Mouse (Mus musculus) thymus, postnatal 14 days (tissue): ENCODE measurements around the gene AI464131.

Source experiments
- DNase-seq: peaks from one replicate; pipeline ENCODE4 v3.0.0; 2021

The AI464131 gene

DNA sequence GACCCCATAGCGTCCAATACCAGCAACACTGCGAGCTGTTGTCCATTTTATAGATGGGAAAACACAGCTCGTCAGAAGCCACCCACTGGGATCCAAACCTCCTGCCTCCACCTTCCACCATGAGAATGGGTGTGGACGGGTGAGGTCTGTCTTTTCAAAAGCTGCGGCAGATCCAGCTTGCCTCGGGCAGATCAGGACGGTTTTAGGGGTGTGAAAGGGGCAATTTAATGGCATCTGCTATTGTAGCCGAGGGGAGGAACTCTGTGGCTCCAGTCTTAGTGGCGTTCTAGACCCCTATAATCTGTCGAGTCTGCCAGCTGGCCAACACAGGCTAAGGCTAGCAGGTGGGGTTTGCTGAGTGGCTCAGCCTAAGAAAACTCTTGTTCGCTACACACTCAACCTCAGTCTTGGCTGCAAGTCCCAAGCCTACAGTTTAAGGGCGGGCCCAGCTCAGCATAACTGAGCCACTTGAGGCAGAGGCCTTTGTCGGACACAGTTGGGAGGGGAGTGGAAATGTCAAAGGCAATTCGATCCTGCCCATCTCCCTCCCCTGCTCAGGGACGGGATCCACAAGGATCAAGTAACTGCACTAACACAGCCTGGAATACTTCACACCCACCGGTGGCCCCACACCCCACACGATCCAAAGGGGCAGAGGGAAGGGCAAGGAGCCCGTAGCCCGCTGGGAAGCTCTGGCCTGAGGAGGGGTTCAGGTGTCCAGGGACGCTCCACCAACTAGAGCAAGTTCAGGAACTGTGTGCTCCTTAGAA, 520 bp downstream of the AI464131 start:
- no peak for DNase-seq

DNA sequence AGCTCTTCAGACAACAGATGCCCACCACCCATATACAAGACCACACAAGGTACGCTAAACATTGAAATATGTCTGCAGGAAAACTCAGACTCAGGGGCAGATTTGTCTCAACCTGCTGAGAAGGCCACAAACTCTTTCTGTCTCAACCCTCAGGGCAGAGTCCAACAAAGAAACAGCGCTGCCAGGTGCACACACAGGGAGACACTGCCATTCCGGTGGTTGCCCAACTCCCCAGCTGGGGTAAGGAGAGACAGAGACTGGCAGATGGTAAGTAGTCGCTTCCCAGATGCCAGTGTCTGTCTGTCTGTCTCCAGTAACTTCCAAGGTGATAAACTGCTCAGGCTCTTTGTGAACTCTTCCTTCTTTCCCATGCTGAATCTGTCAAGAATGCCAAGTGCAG, 2.1 kb downstream of the AI464131 start:
- no peak for DNase-seq

DNA sequence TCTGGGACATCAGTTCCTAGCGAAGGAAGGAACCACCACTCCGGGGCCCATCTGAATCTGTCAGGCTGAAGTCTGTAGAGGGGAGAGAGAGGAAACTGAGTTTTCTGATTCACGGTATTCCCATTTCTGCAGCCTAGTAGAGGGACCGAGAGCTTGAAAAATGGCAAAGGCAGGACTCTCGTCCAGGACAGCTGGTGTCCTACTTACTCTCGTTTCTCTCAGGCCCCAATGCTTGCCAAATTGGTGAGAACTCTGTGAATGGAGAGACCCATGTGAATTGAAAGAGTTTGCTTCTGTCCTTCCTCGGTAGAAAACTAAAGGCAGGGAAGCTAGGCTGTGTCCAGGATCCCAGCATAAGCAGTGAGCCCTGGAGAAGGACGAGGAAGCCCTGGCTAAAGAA, 3.3 kb downstream of the AI464131 start:
- DNase-seq = no peak

DNA sequence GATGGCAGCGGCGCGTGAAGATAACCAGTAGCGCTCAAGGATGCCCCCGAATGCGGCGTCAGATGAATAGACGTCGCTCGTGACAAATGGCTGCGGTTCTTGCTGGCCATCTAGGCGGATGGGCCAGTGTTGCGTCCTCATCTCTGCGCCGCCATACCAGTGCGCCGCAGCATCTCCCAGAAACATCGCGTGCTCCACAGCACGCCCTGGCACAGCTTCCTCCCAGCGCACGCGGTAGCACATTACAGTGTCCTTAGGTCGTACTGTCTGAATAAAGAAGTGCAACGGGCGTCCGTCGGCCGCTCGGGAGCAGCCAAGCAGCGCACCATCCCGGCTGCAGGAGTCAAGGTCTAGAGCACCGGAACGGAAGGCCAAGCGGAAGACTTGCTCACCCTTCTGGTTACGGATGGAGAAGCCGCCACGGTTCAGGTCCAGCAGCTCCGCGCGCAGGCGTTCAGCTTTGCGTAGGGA, 3.9 kb downstream of the AI464131 start:
- DNase-seq = no peak

DNA sequence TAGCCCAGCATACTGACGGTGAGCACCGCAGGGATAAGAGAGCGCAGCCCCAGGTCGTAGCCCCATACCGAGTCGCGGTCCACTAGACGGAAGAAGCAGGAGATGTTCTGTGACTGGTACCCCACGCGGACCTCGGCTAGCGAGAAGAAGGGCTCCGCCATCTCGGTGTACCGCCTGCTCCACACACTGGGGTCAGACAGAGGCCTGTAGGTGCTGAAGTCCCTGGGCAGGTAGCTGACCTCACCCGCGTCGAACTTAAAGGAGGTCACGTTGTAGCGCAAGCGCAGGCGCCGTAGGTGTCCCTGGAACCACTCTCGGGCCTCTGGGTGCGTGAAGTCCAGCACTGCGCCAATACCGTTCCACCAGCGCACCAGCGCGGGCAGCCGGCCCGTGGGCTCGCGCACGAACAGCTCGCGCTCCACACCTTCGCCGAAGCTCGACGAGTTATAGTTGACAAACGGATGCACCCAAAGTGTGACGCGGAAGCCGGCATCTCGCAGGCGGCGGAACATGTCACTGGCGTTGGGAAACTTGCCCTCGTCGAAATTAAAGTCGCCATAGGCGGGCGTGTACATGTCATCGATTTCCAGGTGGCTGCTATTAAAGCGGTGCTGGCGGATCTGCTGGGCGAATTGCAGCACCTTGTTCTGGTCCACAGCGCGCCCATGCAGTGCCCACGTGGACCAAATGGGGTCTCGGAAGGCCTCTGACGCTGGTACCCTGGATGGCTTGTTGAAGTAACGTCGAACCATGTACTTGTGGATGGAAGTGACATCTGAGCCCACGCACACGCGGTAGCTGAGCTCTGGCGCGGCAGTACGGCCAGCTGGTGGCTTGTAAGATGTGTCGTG, 4.7 kb downstream of the AI464131 start:
- DNase-seq = no peak

DNA sequence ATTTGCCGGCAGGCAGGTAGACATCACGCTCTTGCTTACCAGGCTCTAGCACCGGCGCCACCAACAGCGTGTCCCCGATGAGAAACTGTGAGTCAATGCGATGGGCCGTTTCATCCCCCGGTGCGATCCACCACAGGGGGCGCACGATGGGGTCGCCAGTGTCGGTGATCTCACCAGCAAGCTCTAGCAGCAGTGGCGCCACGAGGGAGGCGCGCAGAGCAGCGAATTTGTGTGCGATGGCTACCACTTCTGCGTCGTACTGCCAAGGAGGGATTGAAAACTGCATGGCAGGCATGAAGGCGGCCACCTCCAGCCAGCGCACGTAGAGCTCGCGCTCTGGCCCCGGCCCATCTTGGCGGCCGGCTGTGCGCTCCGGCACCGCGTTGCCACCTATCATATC, 5.3 kb downstream of the AI464131 start:
- DNase-seq = peak; percentile 60

DNA sequence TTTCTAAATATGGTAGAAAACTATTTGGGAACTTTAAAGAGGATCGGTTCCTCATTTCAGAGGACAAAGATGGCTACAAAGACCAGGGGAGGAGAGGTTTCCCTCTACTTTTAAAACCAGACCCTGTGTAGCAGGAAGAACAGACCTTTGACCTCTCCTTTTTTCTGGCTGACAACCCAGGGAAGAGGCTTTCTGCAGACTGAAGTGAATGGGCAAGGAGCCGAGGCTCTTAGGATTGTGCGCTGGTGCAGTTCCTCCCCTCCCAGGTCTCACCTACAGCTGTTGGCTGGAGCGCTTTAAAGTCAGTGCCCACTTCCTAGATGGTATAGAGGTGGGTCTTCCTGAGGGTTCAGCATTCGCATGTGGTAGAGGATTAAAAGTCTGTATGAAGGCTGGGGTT, 5.8 kb downstream of the AI464131 start:
- no peak for DNase-seq

DNA sequence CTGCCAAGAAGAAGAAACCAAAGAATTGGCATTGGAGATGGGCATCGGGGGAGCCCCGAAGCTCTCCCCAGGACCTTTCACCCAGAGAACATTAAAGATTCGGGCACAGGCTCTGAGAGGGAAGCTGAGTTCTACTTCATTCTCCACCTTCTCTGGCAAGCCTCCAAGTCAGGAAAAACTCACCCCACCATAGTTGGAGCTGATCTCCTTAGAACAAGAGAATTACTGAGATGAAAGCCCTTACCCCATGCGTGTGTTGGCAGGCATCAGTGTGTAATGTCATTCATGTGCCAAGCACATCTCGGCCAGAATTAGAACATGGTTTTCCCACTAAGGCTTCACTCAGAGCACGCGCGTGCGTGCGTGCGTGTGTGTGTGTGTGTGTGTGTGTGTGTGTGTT, 7.0 kb downstream of the AI464131 start:
- no peak for DNase-seq

DNA sequence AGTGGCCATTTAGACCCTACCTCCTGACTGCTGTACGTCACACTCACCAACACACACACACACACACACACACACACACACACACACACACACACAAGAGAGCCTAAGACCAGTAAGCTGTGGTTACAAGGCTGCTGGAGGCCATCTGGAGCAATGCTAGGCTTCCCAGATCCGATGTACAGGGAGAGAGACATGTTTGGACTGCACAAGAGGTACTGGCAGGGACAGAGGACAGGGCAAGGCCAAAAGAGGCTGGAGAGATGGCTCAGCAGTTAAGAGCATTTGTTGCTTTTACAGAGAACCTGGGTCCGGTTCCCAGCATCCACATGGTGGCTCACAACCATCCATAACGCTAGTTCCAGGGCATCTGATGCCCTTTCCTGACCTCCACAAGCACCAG, 7.8 kb downstream of the AI464131 start:
- DNase-seq = no peak

DNA sequence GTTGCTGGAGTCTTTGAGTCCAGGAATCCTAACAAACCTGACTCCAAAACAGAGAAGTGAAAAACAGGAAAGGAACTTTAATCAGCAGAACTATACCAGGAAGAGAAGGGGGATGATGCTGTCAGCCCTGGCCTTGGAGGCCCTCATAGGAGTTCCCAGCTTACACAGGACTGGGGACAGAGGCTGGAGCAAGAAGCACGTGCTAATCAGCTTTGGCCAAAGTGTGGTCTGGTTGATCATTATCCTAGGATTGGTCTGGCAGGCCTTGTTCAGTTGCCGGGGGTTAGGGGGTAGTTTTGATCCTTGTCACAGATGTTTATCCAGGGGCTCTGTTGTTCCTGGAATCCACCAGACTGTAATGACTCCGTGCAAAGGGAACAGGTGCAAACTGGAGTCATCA, 8.5 kb downstream of the AI464131 start:
- no peak for DNase-seq

DNA sequence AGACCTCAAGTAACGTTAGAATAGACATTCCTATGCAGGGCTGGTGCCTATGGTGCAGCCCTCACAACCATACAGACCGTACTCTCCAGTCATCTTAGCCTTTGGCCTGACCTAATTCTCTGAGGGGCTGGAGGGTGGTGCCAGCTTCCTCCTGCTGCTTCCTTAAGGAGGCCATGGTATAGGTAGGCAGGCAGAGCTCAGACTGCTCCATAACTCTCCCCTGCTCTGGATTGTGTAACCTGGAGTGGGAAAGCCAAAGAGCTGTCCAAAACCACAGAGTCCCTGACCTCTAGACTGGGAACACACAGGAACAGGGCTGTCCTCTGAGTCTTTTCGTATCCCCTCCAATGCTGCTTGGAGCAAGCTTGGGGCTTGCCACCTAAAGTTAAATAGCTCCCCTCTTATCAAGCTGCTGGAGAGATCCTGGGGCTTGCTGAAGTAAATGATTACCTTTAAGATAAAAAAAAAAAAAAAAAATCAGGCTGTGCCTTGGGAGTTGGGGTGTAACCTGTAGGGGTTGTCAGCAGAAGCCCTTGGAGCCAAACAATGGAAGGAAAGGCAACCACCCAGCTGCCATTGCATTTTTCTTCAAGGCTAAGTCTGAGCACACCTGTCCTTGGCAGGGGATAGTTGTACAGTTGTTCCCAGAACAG, 9.3 kb downstream of the AI464131 start:
- no peak for DNase-seq

DNA sequence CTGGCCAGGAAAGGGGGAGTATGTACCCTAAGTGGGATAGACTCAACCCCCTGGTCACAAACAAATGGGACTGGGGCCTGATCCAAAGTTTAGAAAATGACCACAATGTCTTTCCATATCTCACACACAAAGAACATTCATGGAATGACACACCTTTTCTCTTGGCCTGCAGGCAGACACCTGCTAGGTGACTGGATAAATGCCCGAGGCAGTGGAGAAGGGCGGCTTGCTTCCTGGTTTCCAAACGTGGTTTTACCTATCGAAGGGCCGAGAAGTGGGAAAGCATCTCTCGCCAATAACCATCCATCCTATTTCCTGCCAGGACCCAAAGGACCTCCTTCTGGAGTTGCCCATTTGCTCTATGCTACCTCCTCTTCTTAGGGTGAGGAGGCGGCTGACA, 9.9 kb downstream of the AI464131 start:
- no peak for DNase-seq

DNA sequence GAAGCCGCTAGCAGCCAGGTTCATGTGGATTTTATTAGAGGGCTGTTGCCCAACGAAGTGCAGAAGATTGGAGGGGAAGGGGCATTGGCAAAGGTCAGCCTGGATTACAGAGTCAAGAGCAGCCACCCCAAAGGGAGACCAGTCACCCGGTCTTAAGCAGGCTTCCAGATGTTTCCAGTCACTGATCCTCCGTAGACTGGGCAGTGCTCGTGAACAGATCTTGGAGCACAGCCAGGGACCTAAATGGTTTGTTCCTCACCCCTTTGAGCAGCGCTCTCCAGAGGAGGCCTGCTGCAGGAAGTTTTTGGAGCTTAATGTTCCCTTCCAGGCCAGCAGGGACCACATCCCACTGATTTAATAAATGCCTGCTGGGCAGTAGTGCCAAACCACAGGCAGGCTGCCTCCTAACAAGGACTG, 21.3 kb downstream of the AI464131 start:
- DNase-seq = no peak

DNA sequence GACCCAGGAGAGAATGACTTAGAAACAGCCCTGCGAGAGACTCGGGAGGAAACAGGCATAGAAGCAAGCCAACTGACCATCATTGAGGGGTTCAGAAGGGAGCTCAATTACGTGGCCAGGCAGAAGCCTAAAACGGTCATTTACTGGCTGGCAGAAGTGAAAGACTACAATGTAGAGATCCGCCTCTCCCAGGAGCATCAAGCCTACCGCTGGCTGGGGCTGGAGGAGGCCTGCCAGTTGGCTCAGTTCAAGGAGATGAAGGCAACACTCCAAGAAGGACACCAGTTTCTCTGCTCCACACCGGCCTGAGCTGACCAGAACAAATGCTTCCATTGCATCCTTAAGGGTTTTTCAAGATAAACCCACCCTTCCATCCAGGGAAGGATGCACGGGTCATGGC, 22.6 kb downstream of the AI464131 start:
- no peak for DNase-seq

DNA sequence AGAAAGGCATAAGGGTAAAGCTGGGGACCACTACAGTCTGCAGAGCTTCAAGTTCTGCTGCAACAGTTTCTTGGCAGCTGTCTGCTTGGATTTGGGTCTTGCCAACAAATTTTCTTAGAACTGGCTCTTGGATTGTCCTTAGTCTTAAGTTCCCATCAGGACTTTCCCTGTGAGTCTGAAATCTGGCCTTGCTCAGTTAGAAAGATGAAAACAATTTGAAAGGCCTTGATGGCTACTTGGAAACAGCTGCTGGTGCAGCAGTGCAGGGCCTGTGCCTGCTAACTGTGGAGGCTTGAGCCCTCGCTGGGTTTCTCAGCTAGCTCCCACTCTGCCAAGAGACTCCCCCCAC, 23.4 kb downstream of the AI464131 start:
- DNase-seq = no peak

DNA sequence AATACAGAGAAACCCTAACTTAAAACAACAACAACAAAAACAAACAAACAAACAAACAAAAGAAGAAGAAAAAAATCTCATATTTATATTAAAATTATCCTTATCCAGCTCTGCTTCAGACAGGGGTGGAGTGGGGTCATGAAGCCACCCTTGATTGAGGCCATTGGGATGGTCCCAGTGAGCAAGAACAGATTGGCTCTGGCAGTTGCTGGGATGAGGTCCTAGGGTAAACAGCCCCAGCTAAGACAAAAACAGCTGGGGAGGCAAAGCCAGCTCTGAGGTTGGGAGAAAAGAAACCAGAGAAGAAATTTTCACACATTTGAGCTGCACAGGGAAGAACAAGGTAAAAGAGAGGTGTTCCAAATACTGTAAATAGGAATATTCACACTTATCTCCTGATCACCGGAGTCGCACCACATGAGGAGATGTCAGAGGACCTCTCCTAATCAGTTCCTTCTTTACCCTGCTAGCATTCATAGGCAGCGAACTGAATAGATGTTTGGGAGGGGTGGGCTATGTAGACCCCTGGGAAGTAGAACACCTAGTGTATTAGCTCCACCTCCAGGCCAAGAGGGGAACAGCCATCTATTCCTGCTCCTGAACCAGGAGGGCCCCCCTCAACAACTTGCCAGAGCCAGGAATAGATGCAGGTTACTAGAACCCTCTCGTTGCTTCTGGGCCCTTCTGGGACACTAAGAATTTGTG, 24.0 kb downstream of the AI464131 start:
- DNase-seq = no peak

DNA sequence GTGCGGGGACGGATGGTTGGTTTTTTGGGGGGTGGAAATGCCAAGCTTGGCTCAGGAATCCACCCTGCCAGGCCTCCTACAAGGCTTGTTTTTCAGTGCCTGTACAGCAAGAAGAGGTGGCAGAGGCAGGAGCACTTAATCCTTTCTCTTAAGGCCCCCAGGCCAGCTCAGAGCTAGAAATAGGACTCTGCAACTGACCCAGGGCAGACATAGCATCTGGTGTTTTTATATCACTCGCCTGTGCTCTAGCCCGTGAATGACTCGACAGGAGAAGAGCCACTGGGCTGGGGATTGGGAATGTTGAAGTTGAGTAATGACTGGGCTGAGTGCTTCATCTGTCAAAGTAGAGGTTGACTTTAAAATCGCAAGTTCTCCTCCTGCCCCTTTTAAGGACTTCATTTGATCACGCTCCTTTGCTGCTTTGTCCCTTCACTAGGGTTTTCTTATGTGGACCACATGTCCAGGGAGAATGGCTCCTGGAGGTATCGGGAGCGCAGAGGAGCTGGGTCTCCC, 25.2 kb downstream of the AI464131 start:
- no peak for DNase-seq

DNA sequence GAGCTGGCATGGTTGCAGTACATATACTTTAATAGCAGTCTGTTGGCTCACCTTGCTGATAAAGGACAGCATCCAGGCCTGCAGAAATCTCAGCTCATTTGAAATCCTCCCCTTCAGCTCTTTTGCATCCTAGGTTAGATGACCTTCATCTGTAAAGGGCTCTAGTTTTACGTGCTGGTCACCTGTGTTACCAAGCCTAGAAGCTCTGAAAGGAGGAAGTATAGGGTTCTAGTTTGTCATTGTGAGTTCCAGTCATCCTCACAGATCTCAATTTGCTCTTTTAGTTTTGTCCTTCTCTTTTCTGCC, 31.5 kb downstream of the AI464131 start:
- DNase-seq = no peak

DNA sequence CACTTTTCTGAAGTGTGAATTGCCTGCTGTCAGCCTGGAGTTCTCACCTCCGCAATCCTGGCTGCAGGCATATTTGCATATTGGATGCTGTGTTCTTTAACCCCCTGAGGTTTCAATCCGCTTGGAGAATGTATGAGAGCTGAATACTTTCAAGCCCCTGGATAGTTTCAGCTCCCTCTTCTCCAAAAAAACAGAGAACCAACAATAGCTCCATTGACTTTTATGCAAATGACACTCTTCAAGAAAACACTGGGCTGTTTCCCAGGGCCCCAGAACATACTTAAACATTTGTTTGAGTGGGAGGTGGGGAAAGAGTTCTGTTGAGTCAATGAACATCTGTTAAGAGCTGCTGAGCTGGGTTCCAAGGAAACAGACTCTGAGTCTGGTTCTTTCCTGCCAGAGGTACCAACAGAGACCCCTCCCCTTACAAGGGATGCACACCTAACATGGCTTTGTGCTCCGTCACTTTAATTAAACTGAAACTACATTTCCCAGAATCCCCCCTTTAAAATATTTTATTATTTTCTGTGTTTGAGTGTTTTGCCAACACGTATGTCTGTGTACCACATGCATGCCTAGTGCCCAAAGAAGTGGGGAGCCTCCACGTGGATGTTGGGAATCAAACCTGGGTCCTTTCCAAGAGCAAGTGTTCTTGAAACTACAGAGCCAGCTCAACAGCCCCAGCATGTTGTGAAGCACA, 32.0 kb downstream of the AI464131 start:
- no peak for DNase-seq

DNA sequence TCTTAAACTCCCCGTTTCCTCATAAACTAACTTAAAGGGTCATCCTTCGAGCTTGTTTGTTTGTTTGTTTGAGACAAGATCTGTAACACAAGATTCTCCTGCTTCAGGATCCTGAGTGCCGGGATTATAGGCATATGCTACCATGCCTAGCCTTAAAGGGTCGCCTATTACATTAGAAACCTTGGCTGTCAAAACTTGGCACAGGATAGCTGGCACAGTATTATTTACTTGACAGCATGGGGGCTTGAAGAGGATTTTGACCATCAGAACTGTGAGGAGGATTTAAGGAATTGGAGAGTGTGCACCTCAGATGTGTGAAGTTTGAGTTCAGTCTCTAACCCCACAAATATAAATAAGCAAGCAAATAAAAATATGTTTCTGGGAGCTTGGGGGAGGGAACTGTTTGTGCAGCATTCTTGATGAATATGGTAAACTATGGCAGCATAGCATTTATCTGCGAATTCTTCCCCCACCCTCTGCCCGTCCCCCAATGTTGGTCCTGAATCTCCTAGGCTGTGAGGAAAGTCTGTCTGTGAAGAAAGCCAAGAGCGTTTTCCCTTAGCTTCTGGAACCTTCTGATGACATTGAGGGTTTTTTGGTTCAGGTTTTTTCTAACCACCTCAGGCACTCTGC, 32.7 kb downstream of the AI464131 start:
- no peak for DNase-seq

DNA sequence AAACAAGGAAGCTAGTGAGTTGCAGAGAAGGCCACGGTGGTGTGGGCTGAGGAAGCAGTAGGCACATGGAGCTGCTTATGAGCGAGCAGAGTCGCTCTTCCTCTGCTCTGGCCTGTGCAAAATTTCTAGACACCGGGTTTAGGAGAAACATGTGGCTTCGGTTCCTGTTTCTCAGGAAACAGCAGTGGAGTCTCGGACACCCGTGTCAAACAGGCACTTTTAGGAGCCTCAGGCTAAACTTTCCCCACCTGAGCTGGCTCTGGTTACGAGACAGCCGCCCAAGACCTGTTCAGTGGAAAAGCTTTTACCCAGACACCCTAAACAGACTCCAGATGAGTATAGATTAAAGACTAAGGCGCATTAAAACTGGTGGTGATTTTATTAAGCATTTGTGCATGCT, 33.7 kb downstream of the AI464131 start:
- DNase-seq = no peak
